Mouse (Mus musculus): ENCODE measurements at regions not wholly inside any gene's neighbourhood (a gene's known extent, or its start where the extent isn't known, plus 50 kb on each side); places are given as distances from the start of the nearest gene placed in this dataset.

GRCm38 (mm10) chr15:62240031-62240430 is 1317.2 kb upstream of the A1bg start:
- 97% methylated on average over 3 of the region's 3 CpGs for WGBS

GRCm38 (mm10) chr15:62238503-62239045 is 1315.8 kb upstream of the A1bg start:
- 79% methylated on average over 5 of the region's 5 CpGs for WGBS
- Histone ChIP-seq H3K36me3 (ENCODE audit: control insufficient read depth, insufficient read depth, low read length) (no peaks in the 10 kb centered on the region), H3K4me3 (ENCODE audit: low read depth, low read length) (no peak overlapping the region), H3K27me3 (ENCODE audit: control insufficient read depth, insufficient read depth, low read length) (no peaks in the 10 kb centered on the region), H3K27ac (ENCODE audit: insufficient read depth, low read depth, low read length) (no peak overlapping the region), H3K4me1 (ENCODE audit: control insufficient read depth, insufficient read depth, insufficient read length, low read length) (no peaks in the 10 kb centered on the region)
- TF ChIP-seq CTCF (IDR thresholded peaks at IDR 0.05; ENCODE audit: extremely low read depth, insufficient read length, insufficient replicate concordance, low read depth, low read length) (no peak), POLR2A (IDR thresholded peaks at IDR 0.05; ENCODE audit: low read depth, low read length) (no peak)

More at GRCm38 (mm10) chr15:62240031-62240430, 1317.2 kb upstream of the A1bg start:
- no peaks in the 10 kb centered on the region for H3K36me3 ChIP-seq (ENCODE audit: control insufficient read depth, insufficient read depth, low read length)
- H3K27me3 ChIP-seq (ENCODE audit: control insufficient read depth, insufficient read depth, low read length) = no peaks in the 10 kb centered on the region
- no peak overlapping the region for H3K27ac ChIP-seq (ENCODE audit: insufficient read depth, low read depth, low read length)
- TF ChIP-seq CTCF (IDR thresholded peaks at IDR 0.05; ENCODE audit: extremely low read depth, insufficient read length, insufficient replicate concordance, low read depth, low read length) = no peak
- TF ChIP-seq POLR2A (IDR thresholded peaks at IDR 0.05; ENCODE audit: low read depth, low read length) = no peak
- H3K4me1 ChIP-seq (ENCODE audit: control insufficient read depth, insufficient read depth, insufficient read length, low read length) = no peaks in the 10 kb centered on the region
- no peak overlapping the region for H3K4me3 ChIP-seq (ENCODE audit: low read depth, low read length)

GRCm38 (mm10) chr15:62236056-62236455 is 1313.2 kb upstream of the A1bg start:
- TF ChIP-seq CTCF (IDR thresholded peaks at IDR 0.05; ENCODE audit: extremely low read depth, insufficient read length, insufficient replicate concordance, low read depth, low read length) (no peak), POLR2A (IDR thresholded peaks at IDR 0.05; ENCODE audit: low read depth, low read length) (no peak)
- H3K27ac ChIP-seq (ENCODE audit: insufficient read depth, low read depth, low read length) = no peak overlapping the region
- no peaks in the 10 kb centered on the region for H3K36me3 ChIP-seq (ENCODE audit: control insufficient read depth, insufficient read depth, low read length)
- H3K27me3 ChIP-seq (ENCODE audit: control insufficient read depth, insufficient read depth, low read length) = no peaks in the 10 kb centered on the region
- no peaks in the 10 kb centered on the region for H3K4me1 ChIP-seq (ENCODE audit: control insufficient read depth, insufficient read depth, insufficient read length, low read length)
- WGBS = 92% methylated on average over 2 of the region's 2 CpGs
- no peak overlapping the region for H3K4me3 ChIP-seq (ENCODE audit: low read depth, low read length)

- WGBS = 96% methylated on average over 4 of the region's 4 CpGs
- no peaks in the 10 kb centered on the region for H3K36me3 ChIP-seq (ENCODE audit: control insufficient read depth, insufficient read depth, low read length)
- no peaks in the 10 kb centered on the region for H3K27me3 ChIP-seq (ENCODE audit: control insufficient read depth, insufficient read depth, low read length)
- H3K27ac ChIP-seq (ENCODE audit: insufficient read depth, low read depth, low read length) = no peak overlapping the region
- H3K4me3 ChIP-seq (ENCODE audit: low read depth, low read length) = no peak overlapping the region
- no peaks in the 10 kb centered on the region for H3K4me1 ChIP-seq (ENCODE audit: control insufficient read depth, insufficient read depth, insufficient read length, low read length)
- TF ChIP-seq CTCF (IDR thresholded peaks at IDR 0.05; ENCODE audit: extremely low read depth, insufficient read length, insufficient replicate concordance, low read depth, low read length) (no peak), POLR2A (IDR thresholded peaks at IDR 0.05; ENCODE audit: low read depth, low read length) (no peak)
These were observed 1311.5 kb upstream of the A1bg start for GRCm38 (mm10) chr15:62234182-62234760.

- H3K27ac ChIP-seq (ENCODE audit: insufficient read depth, low read depth, low read length) = no peak overlapping the region
- no peak overlapping the region for H3K4me3 ChIP-seq (ENCODE audit: low read depth, low read length)
- no peaks in the 10 kb centered on the region for H3K36me3 ChIP-seq (ENCODE audit: control insufficient read depth, insufficient read depth, low read length)
- no peaks in the 10 kb centered on the region for H3K27me3 ChIP-seq (ENCODE audit: control insufficient read depth, insufficient read depth, low read length)
- H3K4me1 ChIP-seq (ENCODE audit: control insufficient read depth, insufficient read depth, insufficient read length, low read length) = no peaks in the 10 kb centered on the region
- no peak for TF ChIP-seq POLR2A (IDR thresholded peaks at IDR 0.05; ENCODE audit: low read depth, low read length)
- WGBS = 79% methylated on average over 8 of the region's 8 CpGs
These were observed 1310.3 kb upstream of the A1bg start for GRCm38 (mm10) chr15:62233154-62233553.

- H3K27me3 ChIP-seq (ENCODE audit: control insufficient read depth, insufficient read depth, low read length) = no peaks in the 10 kb centered on the region
- H3K36me3 ChIP-seq (ENCODE audit: control insufficient read depth, insufficient read depth, low read length) = no peaks in the 10 kb centered on the region
- no peak overlapping the region for H3K4me3 ChIP-seq (ENCODE audit: low read depth, low read length)
- 84% methylated on average over 2 of the region's 2 CpGs for WGBS
- no peak overlapping the region for H3K27ac ChIP-seq (ENCODE audit: insufficient read depth, low read depth, low read length)
- TF ChIP-seq POLR2A (IDR thresholded peaks at IDR 0.05; ENCODE audit: low read depth, low read length) = no peak
- TF ChIP-seq CTCF (IDR thresholded peaks at IDR 0.05; ENCODE audit: extremely low read depth, insufficient read length, insufficient replicate concordance, low read depth, low read length) = no peak
- no peaks in the 10 kb centered on the region for H3K4me1 ChIP-seq (ENCODE audit: control insufficient read depth, insufficient read depth, insufficient read length, low read length)
These were observed 1308.9 kb upstream of the A1bg start for GRCm38 (mm10) chr15:62231709-62232108.

- Histone ChIP-seq H3K27ac (ENCODE audit: insufficient read depth, low read depth, low read length) (no peak overlapping the region), H3K36me3 (ENCODE audit: control insufficient read depth, insufficient read depth, low read length) (no peaks in the 10 kb centered on the region), H3K27me3 (ENCODE audit: control insufficient read depth, insufficient read depth, low read length) (no peaks in the 10 kb centered on the region), H3K4me1 (ENCODE audit: control insufficient read depth, insufficient read depth, insufficient read length, low read length) (no peaks in the 10 kb centered on the region), H3K4me3 (ENCODE audit: low read depth, low read length) (no peak overlapping the region)
- WGBS = 77% methylated on average over 5 of the region's 5 CpGs
- no peak for TF ChIP-seq POLR2A (IDR thresholded peaks at IDR 0.05; ENCODE audit: low read depth, low read length)
- TF ChIP-seq CTCF (IDR thresholded peaks at IDR 0.05; ENCODE audit: extremely low read depth, insufficient read length, insufficient replicate concordance, low read depth, low read length) = no peak
These were observed 1308.0 kb upstream of the A1bg start for GRCm38 (mm10) chr15:62230773-62231172.

Measured in small intestine, adult 2 months (tissue).